Mouse (Mus musculus) brain, embryonic 14.5 days (tissue): ENCODE data around the gene Fam189b.

ENCODE experiments used
- CTCF ChIP-seq: fragments of 200-500 bp; IDR thresholded peaks from 2 replicates; pipeline ENCODE4 v1.5.1; 2012; ENCODE audit warnings: inconsistent platforms, mild to moderate bottlenecking, moderate library complexity, borderline replicate concordance; ENCODE audit not compliant: insufficient read depth, insufficient read length; ENCODE audit errors: extremely low read depth
- POLR2A ChIP-seq: fragments of 200-500 bp; IDR thresholded peaks from 2 replicates; pipeline ENCODE4 v1.6.1; 2012; ENCODE audit warnings: mild to moderate bottlenecking, inconsistent platforms, borderline replicate concordance; ENCODE audit not compliant: poor library complexity, insufficient read depth, insufficient read length, severe bottlenecking; ENCODE audit errors: extremely low read depth

DNA sequence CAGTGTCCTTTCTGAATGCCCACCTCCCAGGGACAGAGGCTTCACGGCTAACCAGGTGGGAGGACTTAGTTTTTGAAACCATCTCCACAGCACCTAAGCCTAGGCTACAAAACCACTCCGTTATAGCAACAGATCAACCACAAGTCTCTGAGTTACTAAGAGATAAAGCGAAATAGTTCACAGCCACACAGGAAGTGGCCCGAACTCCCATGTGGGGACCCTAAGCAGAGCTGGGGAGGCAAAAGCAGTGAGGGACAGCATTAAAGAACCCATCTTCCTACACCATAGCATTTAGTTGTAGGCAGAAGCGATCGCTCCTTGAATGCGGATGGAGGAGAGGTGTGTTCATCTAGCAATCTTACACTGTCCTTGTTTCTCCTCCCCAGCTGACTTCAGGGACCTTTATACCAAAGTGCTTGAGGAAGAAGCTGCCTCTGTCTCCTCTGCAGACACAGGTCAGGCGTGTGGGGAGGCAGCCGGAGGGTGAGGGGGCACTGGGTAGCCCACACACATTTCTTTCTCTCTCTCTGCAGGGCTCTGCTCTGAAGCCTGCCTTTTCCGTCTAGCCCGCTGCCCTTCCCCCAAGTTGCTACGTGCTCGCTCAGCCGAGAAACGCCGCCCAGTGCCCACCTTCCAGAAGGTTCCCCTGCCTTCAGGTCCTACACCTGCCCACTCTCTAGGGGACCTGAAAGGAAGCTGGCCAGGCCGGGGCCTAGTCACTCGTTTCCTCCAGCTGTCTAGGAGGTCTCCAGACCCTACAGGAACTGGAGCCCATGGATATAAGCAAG is 4.9 kb downstream of the Fam189b start:
- no peak for TF ChIP-seq CTCF
- no peak for TF ChIP-seq POLR2A
